Mouse (Mus musculus): ENCODE data around the gene Fgfbp1.

The Fgfbp1 gene

DNA sequence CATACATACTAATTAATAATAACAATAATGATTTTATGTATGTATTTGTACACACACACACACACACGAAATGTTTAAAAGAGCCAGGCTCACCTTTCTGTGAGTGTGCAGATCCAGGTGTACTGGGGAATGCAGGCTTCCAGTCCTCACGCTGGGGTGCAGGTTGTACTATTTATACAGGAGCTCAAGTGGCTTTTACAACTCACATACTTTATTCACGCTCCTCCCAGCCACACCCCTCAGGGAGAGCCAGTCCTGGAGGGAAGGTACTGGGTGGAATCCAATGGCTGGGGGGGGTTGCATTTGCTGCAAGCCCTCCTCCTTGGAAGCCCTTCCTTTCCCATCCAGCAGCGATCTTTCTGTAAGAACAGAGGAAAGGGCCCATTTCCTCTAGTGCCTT, at the start of gene Fgfbp1:
Fgfbp1 (minus strand) TSS at position 160 of the 400 bp plus-strand sequence.
- DNase-seq, result no peak

GRCm38 (mm10) chr5:43998295-43998989, 16.9 kb upstream of the Fgfbp1 start:
- DNase-seq, result no peak

DNA sequence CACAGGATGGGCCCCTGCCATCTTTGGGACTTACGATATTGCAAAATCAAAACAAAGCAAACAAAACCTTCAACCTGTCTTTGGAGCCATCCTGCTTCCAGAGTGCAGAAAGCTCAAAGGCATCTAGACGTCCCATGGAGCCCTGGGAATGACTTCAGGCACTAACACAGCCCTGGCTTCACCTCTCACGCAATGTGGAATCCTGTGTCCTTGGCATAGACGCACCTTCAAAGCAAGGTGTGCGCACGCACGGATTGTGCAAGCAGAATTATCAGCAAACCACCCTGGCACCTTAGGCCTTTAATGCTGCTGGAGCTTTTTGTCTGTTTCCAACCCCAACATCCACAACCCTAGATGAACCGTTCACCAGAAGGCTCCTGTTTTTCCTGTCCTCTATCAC, 16.0 kb upstream of the Fgfbp1 start:
- DNase-seq, result no peak

GRCm38 (mm10) chr5:43996162-43996561, 14.6 kb upstream of the Fgfbp1 start:
- no peak for DNase-seq

DNA sequence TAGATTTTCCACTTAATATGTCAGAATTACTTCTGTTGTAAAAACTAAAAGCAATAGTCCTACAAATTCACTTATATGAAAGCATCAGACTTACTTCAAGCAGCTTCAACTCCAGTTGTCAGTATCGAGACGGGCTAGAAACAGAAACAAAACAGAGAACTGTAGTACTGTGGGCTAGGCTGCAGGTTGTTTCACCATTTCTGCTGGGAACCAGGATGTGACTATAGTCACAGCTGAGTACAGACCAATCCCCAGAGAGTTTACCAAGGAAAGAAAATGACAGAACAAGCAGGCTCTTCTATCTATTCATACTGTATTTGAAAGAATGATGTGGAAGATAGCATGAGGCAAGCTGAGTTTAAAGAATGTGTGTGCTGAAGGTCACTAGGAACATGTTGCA, 13.4 kb upstream of the Fgfbp1 start:
- DNase-seq, result no peak

DNA sequence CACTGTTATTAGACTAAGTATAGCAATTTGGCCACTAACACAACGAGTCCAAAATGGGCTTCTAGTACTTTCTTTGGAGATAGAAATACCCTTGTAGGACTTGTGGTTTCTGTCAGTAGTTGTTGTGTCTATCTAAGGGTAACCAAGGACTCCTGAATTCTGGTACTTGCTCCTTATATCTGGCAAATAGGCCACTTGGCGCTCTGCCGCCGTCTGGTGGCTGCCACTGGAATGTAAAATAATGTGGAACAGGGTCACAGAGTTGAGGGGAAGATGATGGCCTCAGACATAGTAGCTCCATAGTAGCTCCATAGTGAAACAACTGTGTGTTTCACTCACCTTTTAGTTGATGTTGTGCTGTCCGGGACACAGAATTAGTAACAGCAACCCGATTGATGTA, 8.7 kb upstream of the Fgfbp1 start:
- DNase-seq, result peak; percentile 86

GRCm38 (mm10) chr5:43989017-43989416, 7.4 kb upstream of the Fgfbp1 start:
- DNase-seq, result no peak

GRCm38 (mm10) chr5:43986212-43986611, 4.6 kb upstream of the Fgfbp1 start:
- no peak for DNase-seq

GRCm38 (mm10) chr5:43982896-43983295, 1.3 kb upstream of the Fgfbp1 start:
- peak; percentile 58 for DNase-seq

GRCm38 (mm10) chr5:43980397-43980796, 1.2 kb downstream of the Fgfbp1 start:
- peak; percentile 66 for DNase-seq

DNA sequence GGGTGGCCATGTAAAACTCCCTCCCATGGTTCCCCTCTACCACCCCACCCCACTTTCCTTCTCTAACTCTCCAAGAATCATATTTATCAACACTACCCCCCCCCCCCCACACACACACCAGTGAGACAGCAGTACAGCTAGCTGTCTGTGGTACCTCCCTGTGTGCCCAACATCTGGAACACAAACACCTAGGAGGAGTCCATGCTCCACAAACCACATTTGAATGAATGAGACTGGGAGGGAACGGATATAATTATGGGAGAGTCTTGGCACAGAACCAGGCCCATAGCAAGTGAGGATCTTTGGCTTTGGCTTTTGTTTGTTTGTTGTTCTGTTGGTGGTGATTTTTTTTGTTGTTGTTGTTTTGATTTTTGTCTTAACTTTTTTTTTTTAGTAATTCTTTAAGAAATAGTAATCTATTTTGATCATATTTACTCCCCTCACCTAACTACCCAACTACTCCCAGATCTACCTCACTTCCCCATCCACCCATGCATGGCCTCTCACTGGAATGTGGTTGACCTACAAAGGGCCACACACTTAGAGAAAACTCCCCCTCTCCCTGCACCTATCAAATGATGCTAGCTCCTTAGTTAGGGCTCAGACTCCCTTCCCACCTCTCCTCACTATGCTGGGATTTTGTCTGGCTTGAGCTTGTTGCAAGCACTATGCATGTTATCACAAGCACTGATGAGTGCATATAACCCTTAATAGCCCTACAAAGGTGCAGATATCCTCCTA, 4.6 kb downstream of the Fgfbp1 start:
- peak; percentile 61 for DNase-seq

DNA sequence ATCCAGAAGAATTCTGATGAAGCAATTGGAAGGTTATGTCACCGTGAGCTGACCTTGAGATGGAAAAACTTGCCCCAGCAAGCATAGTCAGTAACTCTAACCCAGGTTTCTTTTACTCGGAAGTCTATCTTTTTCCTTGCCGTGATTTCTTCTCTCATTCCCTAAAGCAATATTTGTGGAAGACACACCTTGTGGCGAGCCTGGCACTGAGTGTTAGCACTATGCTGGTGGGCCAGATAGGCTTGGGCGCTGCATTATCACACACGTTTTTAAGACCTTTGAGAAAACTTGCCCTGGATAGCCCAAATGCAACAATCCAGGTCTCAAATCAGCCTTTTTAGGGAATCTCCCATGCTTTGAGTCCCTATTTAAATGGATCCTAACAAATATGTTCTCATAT, 7.4 kb downstream of the Fgfbp1 start:
- DNase-seq, result no peak

DNA sequence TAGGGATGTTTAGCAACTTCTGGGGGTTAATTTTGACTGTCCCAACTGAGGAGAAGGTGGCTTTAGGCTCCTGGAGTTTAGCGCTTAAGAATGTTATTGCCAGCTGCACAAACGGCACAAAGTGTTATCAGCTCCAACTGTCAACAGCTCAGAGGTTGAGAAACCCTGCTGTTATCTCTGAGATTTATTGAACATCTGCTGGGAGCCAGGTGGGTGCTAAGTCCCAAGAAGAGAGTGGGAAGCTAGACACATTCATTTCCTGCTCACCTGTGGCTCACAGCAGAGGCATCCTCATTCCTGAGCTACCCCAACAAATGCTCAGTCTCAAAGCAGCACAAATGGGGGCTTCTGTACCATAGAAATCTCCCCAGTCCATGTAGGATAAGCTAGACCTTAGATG, 10.4 kb downstream of the Fgfbp1 start:
- DNase-seq, result peak; percentile 27

DNA sequence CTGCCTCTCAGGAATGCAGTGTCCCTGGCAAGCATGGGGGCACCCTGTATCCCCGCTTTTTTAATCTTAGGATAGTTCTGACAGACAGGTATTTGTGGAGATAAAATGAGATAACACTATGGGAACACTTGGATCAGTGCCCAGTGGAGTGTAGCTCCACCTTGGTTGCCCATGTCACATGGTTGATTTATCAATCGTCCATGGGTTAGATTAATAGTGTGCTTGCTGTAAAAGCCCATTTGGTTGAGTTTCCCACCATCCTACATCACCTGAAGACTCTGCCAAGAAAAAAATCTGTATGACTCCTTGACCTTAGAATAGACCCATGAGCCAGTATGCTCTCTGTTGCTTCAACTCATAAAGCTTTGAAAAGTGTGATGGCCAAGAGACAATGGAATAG, 11.0 kb downstream of the Fgfbp1 start:
- peak; percentile 21 for DNase-seq

DNA sequence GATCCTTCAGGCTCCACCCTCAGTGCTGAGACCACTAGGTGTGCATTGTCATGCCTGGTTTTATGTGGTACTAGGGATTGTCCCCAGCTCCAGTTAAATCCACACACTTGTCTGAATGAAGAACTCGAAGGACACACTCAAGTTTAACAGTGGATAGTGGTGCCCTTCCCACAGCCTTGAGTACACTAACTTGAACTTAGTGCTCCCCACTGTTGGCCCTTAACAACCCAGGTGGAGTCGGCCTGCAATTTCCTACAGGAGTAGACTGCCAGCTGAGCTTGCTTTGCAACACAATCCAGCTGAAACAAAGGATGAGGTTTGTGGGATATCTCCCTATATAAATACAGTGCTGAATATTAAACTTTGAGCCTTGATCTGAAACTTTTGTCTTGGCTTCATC, 12.9 kb downstream of the Fgfbp1 start:
- DNase-seq, result peak; percentile 42

DNA sequence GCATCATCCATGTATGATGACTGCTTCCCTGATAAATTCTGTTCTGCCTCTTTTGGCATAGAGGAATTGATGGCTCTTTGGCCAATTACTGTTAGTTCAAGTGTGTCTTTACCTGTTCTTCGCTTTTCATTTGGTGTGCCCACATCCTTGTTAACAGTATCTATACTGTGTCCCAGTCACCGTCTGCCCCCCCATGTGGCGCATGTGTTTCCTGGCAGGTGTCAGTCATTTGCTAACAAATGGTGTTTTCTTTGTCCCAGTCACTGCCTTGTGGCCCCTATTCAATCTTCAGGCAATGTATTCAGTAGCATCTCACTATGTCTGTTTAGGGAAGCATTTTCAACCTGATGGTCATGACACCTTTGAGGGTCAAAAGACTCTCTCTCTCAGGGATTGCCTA, 20.5 kb downstream of the Fgfbp1 start:
- DNase-seq, result peak; percentile 42

- peak; percentile 24 for DNase-seq
Observed at GRCm38 (mm10) chr5:43959884-43960440, 21.6 kb downstream of the Fgfbp1 start.

DNA sequence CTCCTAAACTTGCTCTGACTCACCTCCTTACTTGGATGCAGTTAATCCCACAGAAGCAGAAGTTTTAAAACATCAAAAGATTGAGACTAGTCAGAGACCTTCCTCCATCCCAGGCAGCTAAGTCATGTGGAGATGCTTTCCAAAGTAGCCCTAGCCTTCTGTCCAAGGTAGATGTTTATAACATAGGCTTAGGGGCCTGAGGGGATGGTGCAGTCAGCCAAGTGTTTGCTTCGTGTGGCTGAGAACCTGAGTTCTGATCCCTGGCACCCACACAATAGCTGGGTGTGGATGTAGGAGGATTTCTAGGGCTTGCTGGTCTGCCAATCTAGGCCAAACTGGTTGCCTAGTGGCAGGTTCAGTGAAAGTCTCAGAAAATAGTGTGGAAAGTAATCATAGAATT, 28.3 kb downstream of the Fgfbp1 start:
- peak; percentile 63 for DNase-seq

DNA sequence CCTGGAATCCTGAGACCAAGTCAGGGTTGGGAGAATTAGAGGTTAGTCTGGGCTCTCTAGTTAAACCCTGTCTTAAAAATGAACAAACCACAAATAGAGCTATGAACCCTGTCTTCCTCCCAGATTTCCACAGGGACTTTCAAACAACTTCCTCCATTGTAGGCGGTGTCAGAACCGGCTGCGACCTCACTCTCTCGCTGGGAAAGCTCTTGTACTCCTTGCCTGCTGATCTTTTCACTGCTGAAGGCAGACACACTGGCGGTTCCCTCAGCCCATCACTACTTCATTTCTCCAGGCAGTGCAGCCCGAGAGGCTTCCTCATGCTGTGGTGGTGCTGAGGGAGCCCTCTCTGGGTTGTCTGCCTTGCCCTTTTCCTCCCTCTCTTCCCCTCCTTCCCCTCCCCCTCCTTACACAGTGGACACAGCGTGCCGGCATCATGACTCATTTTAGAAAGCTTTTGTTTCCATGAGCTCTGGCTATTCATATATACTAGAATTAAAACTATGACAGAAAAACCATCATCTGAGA, 32.8 kb downstream of the Fgfbp1 start:
- DNase-seq, result peak; percentile 92

GRCm38 (mm10) chr5:43948111-43948743, 33.4 kb downstream of the Fgfbp1 start:
- DNase-seq, result peak; percentile 92

DNA sequence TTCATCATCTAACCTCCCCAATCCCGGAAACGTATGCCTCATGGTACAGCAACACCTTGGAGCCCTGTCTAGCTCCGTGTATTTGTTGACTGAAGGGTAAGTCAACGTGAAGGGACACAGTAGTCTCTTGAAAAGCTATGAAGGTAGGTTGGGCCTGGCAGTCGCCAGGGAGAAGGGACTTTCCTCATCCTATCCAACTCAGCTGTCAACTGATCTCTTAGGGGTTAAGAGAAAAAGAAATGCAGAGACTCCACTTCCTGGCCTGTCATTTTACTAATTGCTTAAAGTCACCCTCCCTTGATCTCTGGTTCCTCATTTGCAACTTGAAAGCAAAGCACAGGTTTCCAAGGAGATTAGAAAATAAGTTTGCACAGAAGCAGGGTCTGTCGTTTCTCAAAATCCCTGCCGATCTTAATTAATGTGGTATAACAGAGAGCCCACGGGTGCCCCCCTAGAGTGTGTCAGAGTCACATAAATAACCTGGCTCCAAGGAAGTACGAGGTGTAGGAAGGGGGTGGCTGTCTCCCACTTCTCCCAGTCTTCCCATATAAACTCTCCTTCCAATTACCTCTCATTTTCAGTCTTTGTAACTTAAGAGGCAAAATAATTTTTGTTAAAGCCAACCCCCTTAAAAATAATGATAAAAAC, 34.1 kb downstream of the Fgfbp1 start:
- peak; percentile 58 for DNase-seq

DNA sequence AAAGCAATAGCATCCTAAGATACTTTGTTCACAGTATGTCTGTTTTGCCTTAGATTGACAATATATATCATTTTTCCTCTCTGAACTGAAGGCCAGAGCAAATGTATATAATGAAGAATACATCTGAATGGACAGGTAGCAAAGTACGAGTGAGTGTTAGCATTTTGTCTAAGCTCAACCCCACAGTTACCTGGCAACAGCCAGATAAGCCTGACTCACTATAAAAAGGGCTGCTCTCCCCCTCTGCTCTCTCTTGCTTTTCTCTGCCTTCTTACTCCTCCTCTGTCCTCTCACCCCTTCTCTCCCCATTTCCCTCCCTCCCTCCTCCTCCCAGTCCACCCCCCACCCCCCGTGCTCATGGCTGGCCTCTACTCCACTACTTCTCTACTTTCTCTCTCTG, 48.3 kb downstream of the Fgfbp1 start:
- DNase-seq, result no peak

Measured in heart, adult 11 months (tissue).